Mouse (Mus musculus): ENCODE measurements around the gene Ank2. TPM values are rescaled to one million over a fixed set of nuclear protein-coding genes. Genes with fewer than 3 reads are reported as not detected.

The Ank2 gene
- polyA plus RNA-seq, 1 experiment from 2014 or later = 204 TPM

- H3K4me2 ChIP-seq (replicated peaks) = no peak overlapping the region
- no peaks in the 10 kb centered on the region for H3K27me3 ChIP-seq (ENCODE audit: control insufficient read depth, insufficient read depth, low read length)
- no peak overlapping the region for H3K4me3 ChIP-seq (replicated peaks; ENCODE audit: low read length)
- H3K9me3 ChIP-seq (ENCODE audit: control insufficient read depth, low read length) = no peaks in the 10 kb centered on the region
- DNase-seq (ENCODE audit: low spot score) (no peak), ATAC-seq (ENCODE audit: low FRiP score) (no peak)
- H3K36me3 ChIP-seq (replicated peaks; ENCODE audit: control insufficient read depth, insufficient read depth) = peaks cover 29% of the 10 kb centered on the region; the same call in 1 of the 2 replicates
- H3K27ac ChIP-seq = no peak overlapping the region
- H3K4me1 ChIP-seq (replicated peaks; ENCODE audit: control insufficient read depth, insufficient read depth, low read length) = no peaks in the 10 kb centered on the region
- 87% methylated on average over 3 of the region's 3 CpGs for WGBS
- no peak overlapping the region for H3K9ac ChIP-seq
These were observed 512.5 kb downstream of the Ank2 start for GRCm38 (mm10) chr3:126986687-126987086.

GRCm38 (mm10) chr3:126982814-126983213 is 516.3 kb downstream of the Ank2 start:
- Histone ChIP-seq H3K36me3 (replicated peaks; ENCODE audit: control insufficient read depth, insufficient read depth) (peaks cover 30% of the 10 kb centered on the region), H3K27me3 (ENCODE audit: control insufficient read depth, insufficient read depth, low read length) (no peaks in the 10 kb centered on the region), H3K27ac (no peak overlapping the region), H3K9ac (no peak overlapping the region), H3K4me1 (replicated peaks; ENCODE audit: control insufficient read depth, insufficient read depth, low read length) (no peaks in the 10 kb centered on the region), H3K9me3 (ENCODE audit: control insufficient read depth, low read length) (no peaks in the 10 kb centered on the region), H3K4me3 (replicated peaks; ENCODE audit: low read length) (no peak overlapping the region), H3K4me2 (replicated peaks) (no peak overlapping the region)
- no peak for DNase-seq (ENCODE audit: low spot score)
- ATAC-seq (ENCODE audit: low FRiP score) = no peak
- 90% methylated on average over 5 of the region's 5 CpGs for WGBS

DNA sequence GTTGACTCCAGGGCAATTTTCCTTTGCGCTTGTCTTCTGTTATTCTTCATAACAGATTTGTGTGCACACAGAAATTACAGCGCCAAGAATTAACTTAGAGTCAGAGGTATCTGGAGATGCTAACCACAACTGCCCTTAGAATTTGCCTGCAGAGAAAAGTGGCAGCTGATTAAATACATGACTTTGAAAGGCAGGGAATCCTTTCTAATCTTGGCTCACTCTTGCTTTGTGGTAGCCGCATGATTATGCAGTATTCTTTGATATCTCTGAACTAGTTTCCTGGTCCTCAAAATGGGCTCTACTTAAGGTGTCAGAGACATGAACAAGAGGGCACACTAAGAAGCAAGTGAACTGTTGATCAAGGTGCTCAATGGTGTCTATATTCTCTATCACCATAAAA is 518.0 kb downstream of the Ank2 start:
- H3K36me3 ChIP-seq (replicated peaks; ENCODE audit: control insufficient read depth, insufficient read depth) = peaks cover 31% of the 10 kb centered on the region
- H3K27me3 ChIP-seq (ENCODE audit: control insufficient read depth, insufficient read depth, low read length) = no peaks in the 10 kb centered on the region
- no peak overlapping the region for H3K4me2 ChIP-seq (replicated peaks)
- no peak overlapping the region for H3K9ac ChIP-seq
- no peak overlapping the region for H3K27ac ChIP-seq
- H3K4me1 ChIP-seq (replicated peaks; ENCODE audit: control insufficient read depth, insufficient read depth, low read length) = no peaks in the 10 kb centered on the region
- ATAC-seq (ENCODE audit: low FRiP score) (no peak), DNase-seq (ENCODE audit: low spot score) (no peak)
- no peaks in the 10 kb centered on the region for H3K9me3 ChIP-seq (ENCODE audit: control insufficient read depth, low read length)
- 95% methylated on average over 3 of the region's 3 CpGs for WGBS
- no peak overlapping the region for H3K4me3 ChIP-seq (replicated peaks; ENCODE audit: low read length)

DNA sequence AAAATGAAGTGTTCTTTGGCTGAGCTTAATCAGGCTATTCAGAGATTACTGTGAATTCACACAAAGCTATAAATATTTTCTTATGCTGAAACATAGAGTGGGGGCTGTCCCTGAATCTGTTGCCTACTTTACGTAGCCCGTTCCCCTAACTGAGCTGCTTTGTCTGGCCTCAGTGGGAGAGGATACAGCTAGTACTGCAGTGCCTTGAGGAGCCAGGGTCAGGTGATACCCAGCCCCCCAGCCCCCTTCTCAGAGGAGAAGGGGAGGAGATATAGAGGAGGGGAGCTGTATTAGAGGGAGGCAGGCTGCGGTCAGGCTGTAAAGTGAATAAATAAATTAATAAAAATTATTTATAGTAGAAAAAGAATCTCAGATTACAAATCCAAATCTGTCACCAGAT is 519.5 kb downstream of the Ank2 start:
- no peaks in the 10 kb centered on the region for H3K27me3 ChIP-seq (ENCODE audit: control insufficient read depth, insufficient read depth, low read length)

GRCm38 (mm10) chr3:126978768-126979410 is 520.3 kb downstream of the Ank2 start:
- Histone ChIP-seq H3K27me3 (ENCODE audit: control insufficient read depth, insufficient read depth, low read length) (no peaks in the 10 kb centered on the region), H3K4me1 (replicated peaks; ENCODE audit: control insufficient read depth, insufficient read depth, low read length) (no peaks in the 10 kb centered on the region), H3K27ac (no peak overlapping the region), H3K4me3 (replicated peaks; ENCODE audit: low read length) (no peak overlapping the region), H3K36me3 (replicated peaks; ENCODE audit: control insufficient read depth, insufficient read depth) (peaks cover 40% of the 10 kb centered on the region), H3K9me3 (ENCODE audit: control insufficient read depth, low read length) (no peaks in the 10 kb centered on the region), H3K4me2 (replicated peaks) (no peak overlapping the region), H3K9ac (no peak overlapping the region)
- ATAC-seq (ENCODE audit: low FRiP score) (peak; percentile 71), DNase-seq (ENCODE audit: low spot score) (peak; percentile 76)
- 64% methylated on average over 11 of the region's 11 CpGs for WGBS

More for the DNA sequence above, 519.5 kb downstream of the Ank2 start:
- no peak for ATAC-seq (ENCODE audit: low FRiP score)
- Histone ChIP-seq H3K4me1 (replicated peaks; ENCODE audit: control insufficient read depth, insufficient read depth, low read length) (no peaks in the 10 kb centered on the region), H3K9me3 (ENCODE audit: control insufficient read depth, low read length) (no peaks in the 10 kb centered on the region), H3K4me2 (replicated peaks) (no peak overlapping the region), H3K36me3 (replicated peaks; ENCODE audit: control insufficient read depth, insufficient read depth) (peaks cover 40% of the 10 kb centered on the region), H3K4me3 (replicated peaks; ENCODE audit: low read length) (no peak overlapping the region), H3K27ac (no peak overlapping the region), H3K9ac (no peak overlapping the region)
- WGBS = 69% methylated on average over 3 of the region's 3 CpGs
- DNase-seq (ENCODE audit: low spot score) = no peak

DNA sequence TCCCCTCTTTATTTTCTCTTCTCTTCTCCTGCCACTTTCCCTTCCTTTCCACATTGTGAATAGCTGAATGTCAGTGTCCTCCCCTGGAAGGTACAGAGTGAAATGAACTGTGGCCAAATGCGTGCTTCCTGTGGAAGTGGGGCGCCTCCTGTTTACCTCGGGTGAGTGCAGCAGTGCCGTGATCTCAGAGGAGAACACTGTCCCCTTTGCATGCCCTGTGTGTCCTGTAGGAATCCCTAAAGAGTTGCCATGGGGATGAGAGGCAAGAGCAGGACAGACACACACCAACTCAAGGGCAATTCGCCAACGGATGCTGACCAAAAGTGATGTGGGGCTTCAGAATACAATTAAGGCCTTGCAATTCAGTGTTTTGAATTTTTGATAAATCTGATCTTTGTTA is 521.8 kb downstream of the Ank2 start:
- no peaks in the 10 kb centered on the region for H3K4me1 ChIP-seq (replicated peaks; ENCODE audit: control insufficient read depth, insufficient read depth, low read length)
- 0 out of 2 replicates have a peak overlapping the region, but pooled peaks have one; percentile 38 for H3K27ac ChIP-seq
- no peak overlapping the region for H3K4me2 ChIP-seq (replicated peaks)
- H3K9ac ChIP-seq = no peak overlapping the region
- no peaks in the 10 kb centered on the region for H3K27me3 ChIP-seq (ENCODE audit: control insufficient read depth, insufficient read depth, low read length)
- no peak for DNase-seq (ENCODE audit: low spot score)
- 29% methylated on average over 6 of the region's 6 CpGs for WGBS
- peaks cover 54% of the 10 kb centered on the region for H3K36me3 ChIP-seq (replicated peaks; ENCODE audit: control insufficient read depth, insufficient read depth)
- H3K4me3 ChIP-seq (replicated peaks; ENCODE audit: low read length) = no peak overlapping the region
- ATAC-seq (ENCODE audit: low FRiP score) = peak; percentile 47; the same call in 1 of the 2 replicates
- no peaks in the 10 kb centered on the region for H3K9me3 ChIP-seq (ENCODE audit: control insufficient read depth, low read length)

DNA sequence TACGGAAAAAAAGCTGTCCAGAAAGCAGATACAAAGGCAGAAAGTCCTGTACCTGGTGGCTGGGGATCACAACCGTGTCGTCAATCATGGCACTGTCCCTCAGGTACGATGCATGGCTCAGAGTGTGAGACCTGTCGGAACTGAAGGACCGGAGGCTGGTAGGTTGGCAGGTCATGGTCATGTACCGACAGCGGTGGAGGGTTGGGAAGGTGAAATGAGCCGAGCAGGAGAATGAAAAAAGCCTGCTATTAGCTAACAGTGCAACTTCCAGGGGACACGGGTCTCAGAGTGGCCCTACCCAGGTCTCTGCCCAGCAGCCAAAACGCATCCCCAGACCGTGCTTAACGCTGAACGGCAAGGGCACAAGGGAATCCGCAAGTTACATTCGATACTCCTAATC is 522.4 kb downstream of the Ank2 start:
- no peak for DNase-seq (ENCODE audit: low spot score)
- no peaks in the 10 kb centered on the region for H3K27me3 ChIP-seq (ENCODE audit: control insufficient read depth, insufficient read depth, low read length)
- H3K4me2 ChIP-seq (replicated peaks) = no peak overlapping the region
- 0 out of 2 replicates have a peak overlapping the region, but pooled peaks have one; percentile 38 for H3K27ac ChIP-seq
- H3K9ac ChIP-seq = no peak overlapping the region
- no peaks in the 10 kb centered on the region for H3K9me3 ChIP-seq (ENCODE audit: control insufficient read depth, low read length)
- H3K4me3 ChIP-seq (replicated peaks; ENCODE audit: low read length) = no peak overlapping the region
- H3K4me1 ChIP-seq (replicated peaks; ENCODE audit: control insufficient read depth, insufficient read depth, low read length) = no peaks in the 10 kb centered on the region
- WGBS = 65% methylated on average over 16 of the region's 16 CpGs
- no peak for ATAC-seq (ENCODE audit: low FRiP score)
- H3K36me3 ChIP-seq (replicated peaks; ENCODE audit: control insufficient read depth, insufficient read depth) = peaks cover 55% of the 10 kb centered on the region

DNA sequence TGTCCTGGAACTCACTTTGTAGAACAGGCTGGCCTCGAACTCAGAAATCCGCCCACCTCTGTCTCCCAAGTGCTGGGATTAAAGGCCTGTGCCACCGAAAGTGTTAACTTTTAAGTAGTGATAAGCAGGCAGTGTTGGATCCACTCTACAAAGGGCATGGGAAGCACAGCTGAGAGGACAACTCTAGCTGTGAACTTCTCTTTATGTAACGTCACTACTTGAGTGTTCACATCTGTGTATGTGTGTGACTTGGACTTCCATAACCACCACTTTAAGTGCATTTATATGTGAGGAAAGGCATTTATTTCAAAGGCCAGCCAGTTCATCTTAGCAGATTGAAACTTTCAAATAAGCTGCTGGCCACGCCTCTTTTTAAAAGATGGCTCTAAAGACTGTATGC is 523.7 kb downstream of the Ank2 start:
- H3K4me3 ChIP-seq (replicated peaks; ENCODE audit: low read length) = no peak overlapping the region
- DNase-seq (ENCODE audit: low spot score) (no peak), ATAC-seq (ENCODE audit: low FRiP score) (no peak)
- no peak overlapping the region for H3K4me2 ChIP-seq (replicated peaks)
- H3K4me1 ChIP-seq (replicated peaks; ENCODE audit: control insufficient read depth, insufficient read depth, low read length) = no peaks in the 10 kb centered on the region
- H3K27ac ChIP-seq = no peak overlapping the region
- WGBS = 74% methylated on average over 5 of the region's 5 CpGs
- H3K27me3 ChIP-seq (ENCODE audit: control insufficient read depth, insufficient read depth, low read length) = no peaks in the 10 kb centered on the region
- no peak overlapping the region for H3K9ac ChIP-seq
- H3K36me3 ChIP-seq (replicated peaks; ENCODE audit: control insufficient read depth, insufficient read depth) = peaks cover 55% of the 10 kb centered on the region
- H3K9me3 ChIP-seq (ENCODE audit: control insufficient read depth, low read length) = no peaks in the 10 kb centered on the region

- H3K9ac ChIP-seq = no peak overlapping the region
- no peaks in the 10 kb centered on the region for H3K4me1 ChIP-seq (replicated peaks; ENCODE audit: control insufficient read depth, insufficient read depth, low read length)
- ATAC-seq (ENCODE audit: low FRiP score) (no peak), DNase-seq (ENCODE audit: low spot score) (no peak)
- H3K36me3 ChIP-seq (replicated peaks; ENCODE audit: control insufficient read depth, insufficient read depth) = peaks cover 66% of the 10 kb centered on the region
- H3K27ac ChIP-seq = no peak overlapping the region
- no peak overlapping the region for H3K4me3 ChIP-seq (replicated peaks; ENCODE audit: low read length)
- H3K4me2 ChIP-seq (replicated peaks) = no peak overlapping the region
- H3K9me3 ChIP-seq (ENCODE audit: control insufficient read depth, low read length) = no peaks in the 10 kb centered on the region
- 95% methylated on average over 2 of the region's 2 CpGs for WGBS
- H3K27me3 ChIP-seq (ENCODE audit: control insufficient read depth, insufficient read depth, low read length) = no peaks in the 10 kb centered on the region
These were observed 525.6 kb downstream of the Ank2 start for GRCm38 (mm10) chr3:126973551-126973950.

DNA sequence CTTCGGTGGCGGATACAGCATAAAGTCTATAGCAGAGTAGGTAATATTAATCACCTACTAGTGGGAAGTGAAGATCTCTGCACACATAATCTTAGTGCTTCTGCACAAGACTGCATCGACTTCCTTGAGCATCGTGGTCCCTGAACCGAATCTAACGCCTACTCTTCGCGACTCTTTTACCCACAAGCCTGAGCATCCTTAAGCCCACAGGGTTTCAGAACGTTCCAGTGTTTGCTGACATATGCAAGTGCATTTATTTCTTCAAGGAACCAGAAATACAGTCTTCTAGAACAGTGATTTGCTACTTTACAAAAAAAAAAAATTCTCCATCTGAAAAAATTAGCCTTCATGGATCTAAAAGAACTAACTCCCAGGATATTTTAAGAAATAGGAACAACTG is 527.6 kb downstream of the Ank2 start:
- Histone ChIP-seq H3K36me3 (replicated peaks; ENCODE audit: control insufficient read depth, insufficient read depth) (peaks cover 58% of the 10 kb centered on the region), H3K9me3 (ENCODE audit: control insufficient read depth, low read length) (no peaks in the 10 kb centered on the region), H3K27me3 (ENCODE audit: control insufficient read depth, insufficient read depth, low read length) (no peaks in the 10 kb centered on the region), H3K27ac (no peak overlapping the region), H3K4me2 (replicated peaks) (no peak overlapping the region), H3K4me1 (replicated peaks; ENCODE audit: control insufficient read depth, insufficient read depth, low read length) (no peaks in the 10 kb centered on the region), H3K4me3 (replicated peaks; ENCODE audit: low read length) (no peak overlapping the region), H3K9ac (no peak overlapping the region)
- WGBS = 91% methylated on average over 9 of the region's 9 CpGs
- DNase-seq (ENCODE audit: low spot score) = no peak
- no peak for ATAC-seq (ENCODE audit: low FRiP score)
